Mouse (Mus musculus): ENCODE measurements around the gene Olfr1330. TPM values are rescaled to one million over a fixed set of nuclear protein-coding genes. Genes with fewer than 3 reads are reported as not detected.
A peak's percentile ranks its signal among the peaks of the same experiment; 100 is the strongest.
"Not testable (repeated sequence)": the region's sequence is repeated elsewhere in the genome, so short reads cannot be mapped to it uniquely, and the experiment has no call there.

Olfr1330 gene
- total RNA-seq (2021), result not detected
- long read RNA-seq, experiment 1, result 0 reads
- long read RNA-seq, experiment 2, result 0 reads

DNA sequence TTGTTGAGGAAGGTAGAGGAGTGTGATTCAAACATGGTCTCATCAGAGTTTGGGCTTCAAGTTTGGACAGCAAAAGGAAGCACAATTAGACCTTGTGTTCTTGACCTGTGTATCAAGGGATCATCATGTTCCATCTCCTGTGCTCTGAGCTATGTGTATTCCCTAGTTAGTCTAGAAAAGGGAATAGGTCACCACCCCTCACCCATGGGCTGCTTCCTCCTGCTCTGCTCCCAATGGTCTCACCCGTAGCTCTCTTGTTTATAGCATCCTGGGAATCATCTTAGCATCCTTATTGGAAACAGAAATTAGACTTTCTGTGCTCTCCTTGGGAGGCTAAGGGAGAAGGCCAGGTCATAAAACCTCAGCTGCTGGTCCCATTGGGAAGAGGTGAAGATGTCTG is at the start of gene Olfr1330:
TSS of gene Olfr1330 (plus strand) at position 301 of the 400 bp plus-strand sequence.
- DNase-seq, result no peak

DNA sequence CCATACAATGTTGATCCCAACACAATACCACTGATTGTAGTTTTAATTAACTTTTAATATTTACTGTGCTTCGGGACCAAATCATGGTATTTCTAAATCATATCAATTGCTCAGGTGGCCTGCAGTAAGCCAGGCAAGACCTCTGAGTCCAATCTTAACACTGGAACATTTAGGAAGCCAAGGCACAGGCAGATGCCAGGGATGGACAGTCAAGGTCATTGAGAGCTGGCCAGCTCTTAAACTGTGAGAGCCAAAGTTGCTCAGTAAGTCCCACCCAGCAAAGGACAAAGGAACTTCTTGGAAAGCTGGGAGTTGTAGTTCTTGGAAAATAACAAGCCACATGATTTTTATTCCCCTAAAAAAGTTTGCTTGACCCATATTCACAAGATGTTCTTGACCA is 26.6 kb upstream of the Olfr1330 start:
- no peak for DNase-seq

DNA sequence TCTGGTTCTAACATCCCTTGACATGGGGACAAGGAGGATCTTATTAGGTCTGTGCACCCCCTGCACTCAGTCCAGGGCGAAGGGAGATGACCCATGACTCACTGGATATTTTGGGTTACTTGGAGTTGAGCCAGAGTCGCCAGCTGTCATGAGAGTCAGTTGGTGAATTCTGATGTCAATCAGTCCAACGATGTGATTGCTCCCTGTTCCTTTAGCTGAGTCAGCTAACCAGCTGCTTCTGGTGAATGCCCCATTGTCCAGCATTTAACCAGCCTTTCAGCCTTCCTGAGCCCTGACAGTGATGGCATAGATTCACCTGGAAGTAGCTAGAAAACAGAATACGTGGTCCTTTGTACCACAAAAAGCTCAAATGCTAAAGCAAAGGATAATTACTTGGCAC is 25.7 kb upstream of the Olfr1330 start:
- DNase-seq, result no peak

DNA sequence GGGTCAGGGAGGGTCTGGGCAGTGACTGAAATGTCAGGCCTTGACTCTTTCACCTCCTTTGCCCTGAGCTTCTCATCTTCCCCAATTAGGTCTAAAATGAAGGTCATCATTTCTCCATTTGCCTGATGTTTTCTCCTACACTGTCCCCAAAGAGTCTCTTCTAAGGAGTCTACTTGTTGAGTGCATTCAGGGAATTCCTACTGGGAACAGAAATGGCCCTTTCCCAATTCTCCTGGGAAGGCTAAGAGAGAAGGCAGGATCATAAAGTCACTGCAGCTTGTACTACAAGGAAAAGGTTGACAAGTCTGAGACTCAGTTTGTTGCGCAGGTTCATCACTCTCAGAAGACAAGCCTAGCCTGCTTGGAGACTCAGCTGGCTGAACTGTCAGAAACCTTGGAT is 24.0 kb upstream of the Olfr1330 start, which contains the start of gene Olfr1331:
TSS of gene Olfr1331 (plus strand) at position 301 of the 400 bp plus-strand sequence.
- no peak for DNase-seq

DNA sequence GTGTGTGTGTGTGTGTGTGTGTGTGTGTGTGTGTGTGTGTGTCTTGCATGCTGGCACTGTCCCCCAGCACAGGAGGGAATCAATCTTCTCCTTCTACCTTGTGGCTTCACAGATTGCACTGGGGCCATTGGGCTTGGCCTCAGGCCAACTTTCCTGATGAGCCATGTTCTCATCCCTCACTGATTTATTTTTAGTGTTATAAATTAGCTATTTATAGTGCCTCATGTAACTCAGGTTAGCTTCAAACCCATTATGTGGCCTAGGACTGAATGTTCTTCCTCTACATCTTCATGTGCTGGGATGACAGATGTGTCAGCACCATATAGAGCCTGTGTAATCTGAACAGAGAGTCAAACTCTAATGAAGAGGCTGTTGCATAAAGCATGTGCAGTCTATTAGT is 20.8 kb upstream of the Olfr1330 start:
- DNase-seq, result peak; percentile 4

- DNase-seq, result no peak
Observed at GRCm38 (mm10) chr4:118901981-118902380, 13.6 kb downstream of the Olfr1330 start.

GRCm38 (mm10) chr4:118917365-118917764 is 29.0 kb downstream of the Olfr1330 start, which contains the start of gene Olfr1329:
Gene Olfr1329 (minus strand): TSS chr4:118917465.
- DNase-seq, result not testable (repeated sequence)

- not testable (repeated sequence) for DNase-seq
Observed at GRCm38 (mm10) chr4:118931326-118931725, 42.9 kb downstream of the Olfr1330 start.

GRCm38 (mm10) chr4:118938512-118938911 is 50.1 kb downstream of the Olfr1330 start, which contains the start of gene Olfr1328:
Gene Olfr1328 (minus strand): TSS chr4:118938612.
- no peak for DNase-seq

Other genes starting within 250 kb of the Olfr1330 start
- not detected for gene Olfr62, start 229.6 kb upstream of the Olfr1330 start, total RNA-seq (2021)
- gene Olfr1342, start 195.8 kb upstream of the Olfr1330 start, total RNA-seq (2021), result not detected
- not detected for gene Olfr1341, start 185.1 kb upstream of the Olfr1330 start, total RNA-seq (2021)
- gene Olfr1340, start 168.5 kb upstream of the Olfr1330 start, total RNA-seq (2021), result not detected
- gene Olfr1339, start 156.4 kb upstream of the Olfr1330 start, total RNA-seq (2021), result not detected
- gene Olfr1338, start 129.9 kb upstream of the Olfr1330 start, total RNA-seq (2021), result not detected
- not detected for gene Olfr1337, start 106.0 kb upstream of the Olfr1330 start, total RNA-seq (2021)
- gene Olfr1335, start 78.7 kb upstream of the Olfr1330 start, total RNA-seq (2021), result not detected
- gene Olfr1333, start 52.3 kb upstream of the Olfr1330 start, total RNA-seq (2021), result not detected
- not detected for gene Olfr1331, start 23.9 kb upstream of the Olfr1330 start, total RNA-seq (2021)
- not detected for gene Olfr1329, start 28.9 kb downstream of the Olfr1330 start, total RNA-seq (2021)
- gene Olfr1328, start 50.0 kb downstream of the Olfr1330 start, total RNA-seq (2021), result not detected
- gene Lao1, start 73.0 kb downstream of the Olfr1330 start, total RNA-seq (2021), result under 1 TPM in 1 of 2 experiments, not detected in 1; 0.30 TPM
- 10 to 100 TPM in 1 of 2 experiments, 1 to 10 TPM in 1; 9.1 to 12.9 TPM for gene Slc2a1, start 220.1 kb downstream of the Olfr1330 start, total RNA-seq (2021)